Mouse (Mus musculus): Measurements from ENCODE around the gene Pomp. TPM values are rescaled to one million over a fixed set of nuclear protein-coding genes. Genes with fewer than 3 reads are reported as not detected.

Pomp gene
- polyA plus RNA-seq, 1 experiment from 2014 or later = 312 TPM

Other genes with a start within 250 kb of the Pomp start
- gene Flt1, start 134.4 kb upstream of the Pomp start, polyA plus RNA-seq (2015; fragmentation: Nextera tagmentation; extraction: Ambion mirVana) = 2.4 and 2.8 TPM in 2 replicates
- 12.9 and 13.9 TPM in 2 replicates for gene Slc46a3, start 34.4 kb downstream of the Pomp start, polyA plus RNA-seq (2015; fragmentation: Nextera tagmentation; extraction: Ambion mirVana)
- gene Mtus2, start 96.9 kb downstream of the Pomp start, polyA plus RNA-seq (2015; fragmentation: Nextera tagmentation; extraction: Ambion mirVana) = 0.77 and 1.2 TPM in 2 replicates